Mouse (Mus musculus): ENCODE measurements around the gene Akr1b8.

GRCm38 (mm10) chr6:34331379-34331778, 22.5 kb upstream of the Akr1b8 start:
- TF ChIP-seq CTCF (IDR thresholded peaks at IDR 0.05; ENCODE audit: control insufficient read depth, insufficient read depth, insufficient replicate concordance, low read depth, low read length) (no peak), POLR2A (IDR thresholded peaks at IDR 0.05; ENCODE audit: control insufficient read depth, low read depth, low read length) (no peak)
